In the genomic region with DNA sequence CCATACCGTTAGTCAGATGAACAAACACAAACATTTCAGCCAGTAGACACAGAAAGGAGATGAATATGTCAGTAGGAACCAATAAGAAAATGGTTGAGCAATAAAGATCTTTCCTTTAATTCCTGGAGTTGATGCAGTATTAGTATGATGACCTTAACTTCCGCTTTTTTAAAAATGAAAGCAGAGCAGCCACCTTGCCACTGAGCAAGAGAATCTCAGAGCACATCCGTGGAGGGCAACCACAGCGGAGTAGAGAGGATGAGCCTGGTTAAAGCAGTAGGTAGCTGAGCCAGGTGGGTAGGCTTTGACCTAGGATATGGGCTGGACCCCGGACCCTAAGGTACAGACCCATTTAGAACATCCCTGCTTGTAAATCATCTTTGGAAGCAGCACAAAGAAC, we compare ENCODE assay signal across 31 mouse cellular contexts. TPM values are rescaled to one million over a fixed set of nuclear protein-coding genes. Genes with fewer than 3 reads are reported as not detected.
A peak's percentile ranks its signal among the peaks of the same experiment; 100 is the strongest.
DNase-seq lines count a peak whose midpoint lies in the region; ATAC-seq and TF ChIP-seq lines count a peak whose summit lies in the region.
"Had no signal": no experiment of that assay in that cellular context is flagged by ENCODE, and none has a peak within 500 bp of the region (broad histone marks: within the 10 kb centered on the region; RNA-seq: fewer than 3 reads in every experiment).

No protein-coding gene starts in this region.

- ATAC-seq in liver, postnatal 0 days: no peak
- ATAC-seq in granulocyte monocyte progenitor cell, adult 5-6 weeks (replicated peaks; ENCODE audit: poor library complexity, severe bottlenecking): peak; percentile 97
- peak; percentile 86 for ATAC-seq in megakaryocyte progenitor cell, adult 5-6 weeks (replicated peaks; ENCODE audit: poor library complexity)
- ATAC-seq: activated CD4-positive, CD25-positive, alpha-beta regulatory T cell, adult 4 months; CD4-positive, CD25-positive, alpha-beta regulatory T cell, adult 4 months; forebrain, embryonic 14.5 days; liver, embryonic 12.5 days; midbrain, embryonic 13.5 days had no signal

- H3K9ac ChIP-seq in liver, postnatal 0 days (replicated peaks): no peak overlapping the region
- H3K9ac ChIP-seq: heart, embryonic 12.5 days; hindbrain, embryonic 14.5 days; kidney, embryonic 15.5 days; limb, embryonic 13.5 days; liver, embryonic 12.5 days; midbrain, embryonic 13.5 days; neural tube, embryonic 15.5 days had no signal

- 61% methylated on average over 5 of the region's 5 CpGs for WGBS in liver, postnatal 0 days (ENCODE audit: insufficient replicate concordance)

- H3K4me3 ChIP-seq in liver, postnatal 0 days (ENCODE audit: low read depth, low read length): no peak overlapping the region
- H3K4me3 ChIP-seq: heart, adult 2 months; heart, embryonic 12.5 days; kidney, embryonic 15.5 days; left cerebral cortex, adult 2 months; limb, embryonic 13.5 days; liver, embryonic 12.5 days; midbrain, embryonic 13.5 days; neural tube, embryonic 15.5 days had no signal

- H3K4me2 ChIP-seq in liver, postnatal 0 days (ENCODE audit: low read depth, low read length): 0 out of 2 replicates have a peak overlapping the region, but pooled peaks have one; percentile 3
- H3K4me2 ChIP-seq: heart, embryonic 12.5 days; hindbrain, embryonic 14.5 days; kidney, embryonic 15.5 days; limb, embryonic 13.5 days; liver, embryonic 12.5 days; midbrain, embryonic 13.5 days; neural tube, embryonic 15.5 days had no signal

- H3K9me3 ChIP-seq in liver, postnatal 0 days (ENCODE audit: low read length): no peaks in the 10 kb centered on the region
- H3K9me3 ChIP-seq: heart, embryonic 12.5 days; kidney, embryonic 15.5 days; limb, embryonic 13.5 days; liver, embryonic 12.5 days; midbrain, embryonic 13.5 days; neural tube, embryonic 15.5 days had no signal

- DNase-seq in liver, postnatal 0 days: no peak
- DNase-seq in liver: no peak
- DNase-seq in adrenal gland, postnatal 25 days: no peak
- DNase-seq in gastrocnemius, postnatal 10 days: no peak
- DNase-seq in right cerebral cortex, adult 18-20 months: no peak
- no peak for DNase-seq in adrenal gland, postnatal 10 days
- DNase-seq: adrenal gland, adult 8-10 months; cerebellum, adult 18-20 months; cerebellum, postnatal 10 days; gastrocnemius, postnatal 36 days; heart, adult 2 months; heart, postnatal 4 days; kidney, adult 18-20 months; kidney, postnatal 25 days; lung, adult 2 months; lung, postnatal 14 days; right cerebral cortex, postnatal 4 days; thymus, postnatal 4 days had no signal

- H3K4me1 ChIP-seq in liver, postnatal 0 days (ENCODE audit: insufficient read depth): no peaks in the 10 kb centered on the region
- H3K4me1 ChIP-seq: heart, embryonic 12.5 days; kidney, embryonic 15.5 days; limb, embryonic 13.5 days; liver, embryonic 12.5 days; midbrain, embryonic 13.5 days; neural tube, embryonic 15.5 days had no signal

- no peak for TF ChIP-seq EP300 in liver, postnatal 0 days (IDR thresholded peaks at IDR 0.05; ENCODE audit: low read depth)

- no peaks in the 10 kb centered on the region for H3K27me3 ChIP-seq in liver, postnatal 0 days (ENCODE audit: insufficient read depth, low read length)
- H3K27me3 ChIP-seq: heart, embryonic 12.5 days; kidney, embryonic 15.5 days; limb, embryonic 13.5 days; liver, embryonic 12.5 days; midbrain, embryonic 13.5 days; neural tube, embryonic 15.5 days had no signal

- no peaks in the 10 kb centered on the region for H3K36me3 ChIP-seq in liver, postnatal 0 days (replicated peaks; ENCODE audit: insufficient read depth, low read length)
- H3K36me3 ChIP-seq: liver, embryonic 12.5 days had no signal

- H3K27ac ChIP-seq in liver, postnatal 0 days (ENCODE audit: low read depth): no peak overlapping the region
- H3K27ac ChIP-seq: heart, adult 2 months; hindbrain, embryonic 14.5 days; kidney, embryonic 15.5 days; left cerebral cortex, adult 2 months; limb, embryonic 13.5 days; liver, embryonic 12.5 days; midbrain, embryonic 13.5 days; neural tube, embryonic 15.5 days had no signal

- no peak for TF ChIP-seq CTCF in liver, postnatal 0 days (IDR thresholded peaks at IDR 0.05; ENCODE audit: low read depth)

RNA-seq across cellular contexts. Expression of gene Ago1, which starts 21.4 kb away (rescaled TPM):
- 0.94 and 0.97 TPM in 2 replicates for polyA plus RNA-seq in liver, postnatal 0 days (2015; fragmentation: Nextera tagmentation; extraction: Ambion mirVana)
- 22.5 and 32.9 TPM in 2 replicates for total RNA-seq in granulocyte monocyte progenitor cell, adult 5-6 weeks (2014; fragmentation: Nextera tagmentation)
- 18.2 and 18.6 TPM in 2 replicates for total RNA-seq in granulocyte monocyte progenitor cell, adult 5-6 weeks (2017)
- 14.8 and 20.4 TPM in 2 replicates for total RNA-seq in megakaryocyte progenitor cell, adult 5-6 weeks (2015)
- total RNA-seq in megakaryocyte progenitor cell, adult 5-6 weeks (2017): 16.0 and 19.6 TPM in 2 replicates
- total RNA-seq in adrenal gland, postnatal 25 days (2021): 39.4 and 47.1 TPM in 2 replicates
- 10 to 100 TPM in 1 of 2 experiments, 1 to 10 TPM in 1; 9.1 to 13.6 TPM for total RNA-seq in gastrocnemius, postnatal 10 days (2021)
- 10 to 100 TPM; 27.1 to 34.1 TPM for total RNA-seq in adrenal gland, postnatal 10 days (2021)

RNA-seq across cellular contexts. Expression of gene Ago4, which starts 43.5 kb away (rescaled TPM):
- 0.38 and 0.63 TPM in 2 replicates for polyA plus RNA-seq in liver, postnatal 0 days (2015; fragmentation: Nextera tagmentation; extraction: Ambion mirVana)
- total RNA-seq in granulocyte monocyte progenitor cell, adult 5-6 weeks (2014; fragmentation: Nextera tagmentation): 2.7 and 4.6 TPM in 2 replicates
- total RNA-seq in granulocyte monocyte progenitor cell, adult 5-6 weeks (2017): 4.1 and 4.6 TPM in 2 replicates
- 2.0 and 2.1 TPM in 2 replicates for total RNA-seq in megakaryocyte progenitor cell, adult 5-6 weeks (2015)
- total RNA-seq in megakaryocyte progenitor cell, adult 5-6 weeks (2017): 3.2 and 4.9 TPM in 2 replicates
- total RNA-seq in adrenal gland, postnatal 25 days (2021): 6.4 and 8.8 TPM in 2 replicates
- total RNA-seq in gastrocnemius, postnatal 10 days (2021): 1 to 10 TPM; 1.9 to 2.2 TPM
- 1 to 10 TPM; 4.0 to 6.4 TPM for total RNA-seq in adrenal gland, postnatal 10 days (2021)
